Mouse (Mus musculus) stomach, embryonic 16.5 days (tissue): ENCODE data around the gene Zfp426. TPM values are rescaled to one million over a fixed set of nuclear protein-coding genes. Genes with fewer than 3 reads are reported as not detected.
A peak's percentile ranks its signal among the peaks of the same experiment; 100 is the strongest.

Experiments used
- ATAC-seq: fragments of 200-750 bp; cut with Nextera tagmentation; 2 replicates; pipeline ENCODE4 v1.8.0; 2017; ENCODE audit warnings: moderate number of reproducible peaks, moderate TSS enrichment; ENCODE audit not compliant: insufficient read depth, low FRiP score
- H3K27ac ChIP-seq: fragments of 300-500 bp; sonication (generic); 2 replicates; pipeline ENCODE4 v1.5.1; 2014; ENCODE audit warnings: low read length
- H3K27me3 ChIP-seq: fragments of 300-500 bp; sonication (generic); 2 replicates; pipeline ENCODE4 v1.6.1; 2014; ENCODE audit warnings: low read length, control low read depth, mixed read lengths; ENCODE audit not compliant: control insufficient read depth, insufficient read depth
- H3K36me3 ChIP-seq: fragments of 300-500 bp; sonication (generic); 2 replicates; pipeline ENCODE4 v1.6.1; 2014; ENCODE audit warnings: low read length; ENCODE audit not compliant: control insufficient read depth, insufficient read depth
- H3K4me1 ChIP-seq: fragments of 300-500 bp; sonication (generic); 2 replicates; pipeline ENCODE4 v1.6.1; 2014; ENCODE audit warnings: low read length, control low read depth, mixed read lengths; ENCODE audit not compliant: control insufficient read depth, insufficient read depth
- H3K4me2 ChIP-seq: fragments of 300-500 bp; sonication (generic); 2 replicates; pipeline ENCODE4 v1.6.1; 2014; ENCODE audit warnings: low read depth, low read length, mixed read lengths
- H3K4me3 ChIP-seq: fragments of 300-500 bp; sonication (generic); replicated peaks from 2 replicates; pipeline ENCODE4 v1.5.1; 2014; ENCODE audit warnings: mild to moderate bottlenecking, low read length
- H3K9ac ChIP-seq: fragments of 300-500 bp; sonication (generic); 2 replicates; pipeline ENCODE4 v1.6.1; 2014; ENCODE audit warnings: low read length
- H3K9me3 ChIP-seq: fragments of 300-500 bp; sonication (generic); replicated peaks from 2 replicates; pipeline ENCODE4 v1.6.1; 2016; ENCODE audit warnings: low read length, control low read depth; ENCODE audit not compliant: control insufficient read depth
- WGBS: fragments of 180-500 bp; shearing (Covaris S2); extraction: QIAGEN DNeasy Blood & Tissue Kit; methylation state at CpG from one replicate; pipeline ENCODE4 v1.1.7; 2014; 5-methylcytosine and 5-hydroxymethylcytosine counted together
- polyA plus RNA-seq: library from polyadenylated mRNA; unstranded; fragments of >200 nt; fragmentation: Nextera tagmentation; extraction: Ambion mirVana; gene quantifications from 2 replicates; pipeline ENCODE4 v1.2.1, GENCODE M21; 2015

The Zfp426 gene
- polyA plus RNA-seq, 1 experiment from 2014 or later: 18.8 TPM

DNA sequence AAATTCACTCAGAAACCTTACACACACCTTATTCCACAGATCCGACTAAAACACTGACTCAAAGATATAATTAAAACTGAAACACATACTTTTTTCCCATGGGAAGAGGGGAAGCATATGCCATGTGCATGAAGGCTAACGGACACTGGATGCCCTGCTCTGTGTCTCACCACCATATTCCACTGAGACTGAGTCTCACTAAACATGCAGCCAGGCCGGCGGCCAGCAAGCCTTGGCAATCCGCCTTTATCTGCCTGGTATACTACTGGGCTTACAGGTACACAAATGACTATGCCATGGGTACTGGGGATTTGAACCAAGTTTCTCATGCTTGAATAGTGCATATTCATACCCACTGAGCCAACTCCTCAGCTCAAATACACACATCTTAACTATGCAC is 13.2 kb downstream of the Zfp426 start:
- H3K9me3 ChIP-seq: no peaks in the 10 kb centered on the region
- no peak overlapping the region for H3K27ac ChIP-seq
- 0 out of 2 replicates have a peak, but pooled peaks cover 6% of the 10 kb centered on the region for H3K36me3 ChIP-seq

DNA sequence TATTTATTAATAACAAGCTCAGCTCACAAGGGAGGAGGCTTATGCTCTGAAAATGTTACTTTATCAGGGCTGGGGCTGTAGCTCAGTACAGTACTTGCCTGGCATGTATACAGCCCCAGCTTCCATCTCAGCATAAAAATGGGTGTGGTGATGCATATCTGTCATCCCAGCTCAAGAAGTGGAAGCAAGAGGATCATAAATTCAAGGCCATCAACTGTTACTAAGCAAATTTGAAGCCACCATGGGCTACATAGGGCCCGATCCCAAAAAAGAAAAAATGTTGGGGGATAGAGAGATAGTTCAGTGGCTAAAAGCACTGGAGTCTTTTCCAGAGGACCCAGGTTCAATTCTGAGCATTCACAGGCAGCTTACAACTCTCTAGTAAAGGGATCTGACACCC is 15.9 kb downstream of the Zfp426 start:
- H3K9me3 ChIP-seq: no peaks in the 10 kb centered on the region
- no peak overlapping the region for H3K4me2 ChIP-seq
- no peak overlapping the region for H3K27ac ChIP-seq
- no peaks in the 10 kb centered on the region for H3K27me3 ChIP-seq
- H3K36me3 ChIP-seq: peaks cover 21% of the 10 kb centered on the region
- no peak overlapping the region for H3K4me3 ChIP-seq
- H3K9ac ChIP-seq: no peak overlapping the region
- no peaks in the 10 kb centered on the region for H3K4me1 ChIP-seq
- 85% methylated on average over 1 of the region's 1 CpGs for WGBS
- no peak for ATAC-seq

More for the DNA sequence above, 13.2 kb downstream of the Zfp426 start:
- ATAC-seq: no peak
- H3K27me3 ChIP-seq: no peaks in the 10 kb centered on the region
- H3K4me1 ChIP-seq: no peaks in the 10 kb centered on the region
- WGBS: 90% methylated on average over 5 of the region's 5 CpGs
- no peak overlapping the region for H3K4me2 ChIP-seq
- H3K9ac ChIP-seq: no peak overlapping the region
- H3K4me3 ChIP-seq: no peak overlapping the region

DNA sequence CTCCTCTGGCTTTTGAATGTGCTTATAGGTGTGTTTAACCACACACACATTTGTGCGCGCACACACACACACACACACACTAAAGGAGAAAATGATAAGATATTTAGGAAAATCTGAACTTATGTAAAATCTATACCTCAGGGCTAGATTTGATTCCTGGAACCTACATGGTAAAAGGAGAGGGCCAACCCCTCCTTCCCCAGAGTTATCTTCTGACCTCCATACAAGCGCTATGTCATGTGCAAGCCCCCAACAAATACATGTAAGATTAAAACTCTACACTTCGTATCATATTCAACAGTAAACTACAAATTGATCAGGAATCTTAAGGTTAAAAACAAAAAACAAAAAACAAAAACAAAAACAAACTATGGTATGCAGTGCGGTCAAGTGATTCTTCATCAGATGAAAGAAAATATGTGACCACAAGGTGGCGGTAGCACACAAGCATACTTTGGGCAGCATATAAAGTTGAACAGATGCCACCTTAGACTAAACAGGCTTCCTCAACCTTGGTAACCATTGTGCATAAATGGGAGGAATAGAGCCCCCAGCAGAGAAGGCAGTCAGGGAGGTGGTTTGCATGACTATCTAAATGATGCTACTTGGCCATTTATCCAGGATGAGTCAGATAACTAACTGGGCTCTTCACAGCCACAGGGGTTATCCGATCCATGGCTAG is 25.6 kb downstream of the Zfp426 start:
- Histone ChIP-seq H3K4me1 (no peaks in the 10 kb centered on the region), H3K27me3 (no peaks in the 10 kb centered on the region), H3K36me3 (peaks cover 33% of the 10 kb centered on the region), H3K4me2 (no peak overlapping the region), H3K9me3 (peaks cover 16% of the 10 kb centered on the region), H3K4me3 (no peak overlapping the region), H3K9ac (no peak overlapping the region), H3K27ac (no peak overlapping the region)
- no peak for ATAC-seq
- 55% methylated on average over 7 of the region's 7 CpGs for WGBS

DNA sequence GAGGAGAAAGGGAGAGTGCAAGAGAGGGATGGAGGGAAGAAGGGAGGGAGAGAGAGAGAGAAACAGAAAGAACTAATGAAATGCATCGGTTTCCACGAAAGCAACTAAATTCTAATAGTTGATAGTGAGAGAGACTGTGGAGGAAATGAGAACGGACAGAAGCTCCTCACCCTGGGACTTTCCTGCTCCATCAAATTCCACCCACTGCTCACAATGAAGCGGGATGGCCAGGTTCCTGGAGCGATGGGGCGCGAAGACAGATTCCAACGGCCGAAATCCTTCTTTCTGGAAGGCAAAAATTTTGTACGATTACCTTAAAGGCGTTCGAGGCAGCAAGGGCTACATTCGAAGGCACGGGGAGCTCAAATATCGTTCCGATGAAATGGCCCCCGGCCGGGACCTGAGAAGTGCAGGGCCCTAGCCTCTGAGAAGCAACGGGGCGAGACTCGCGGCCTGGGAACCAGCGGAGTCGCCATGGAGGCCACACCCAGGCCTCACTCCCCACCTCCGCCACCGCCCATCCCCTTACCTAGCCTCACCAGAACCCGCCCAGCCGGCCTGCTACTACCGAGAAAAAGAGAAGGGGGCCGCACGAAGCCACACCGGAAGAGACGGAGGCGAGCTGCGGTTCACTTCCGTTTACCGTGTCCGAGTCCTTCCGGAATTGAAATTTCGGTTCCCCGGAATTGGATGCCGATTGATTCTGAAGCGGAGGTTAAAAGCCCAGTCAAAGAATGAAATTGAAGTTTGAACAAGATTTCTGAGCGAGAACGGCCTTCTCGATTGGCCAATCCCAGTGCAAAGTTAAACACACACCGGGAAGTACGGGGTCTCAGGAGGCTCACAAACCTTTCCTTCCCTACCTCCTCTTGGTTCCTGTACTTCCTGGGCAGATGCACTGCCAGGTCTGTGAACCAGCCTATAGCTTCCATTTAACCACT is 32.9 kb downstream of the Zfp426 start, which contains the start of gene Zfp26:
Gene Zfp26 (minus strand): TSS at position 786 of the 941 bp plus-strand sequence.
- under 1% methylated on average over 48 of the region's 48 CpGs for WGBS
- Histone ChIP-seq H3K9ac (peak within 1 kb of the TSS; percentile 90), H3K4me2 (peak within 1 kb of the TSS; percentile 89), H3K4me1 (peaks cover 9% of the 10 kb centered on the region), H3K4me3 (peak within 1 kb of the TSS; percentile 76), H3K9me3 (no peaks in the 10 kb centered on the region), H3K36me3 (0 out of 2 replicates have a peak, but pooled peaks cover 3% of the 10 kb centered on the region), H3K27me3 (no peaks in the 10 kb centered on the region), H3K27ac (peak within 1 kb of the TSS; percentile 93)
- peak; percentile 96 for ATAC-seq

DNA sequence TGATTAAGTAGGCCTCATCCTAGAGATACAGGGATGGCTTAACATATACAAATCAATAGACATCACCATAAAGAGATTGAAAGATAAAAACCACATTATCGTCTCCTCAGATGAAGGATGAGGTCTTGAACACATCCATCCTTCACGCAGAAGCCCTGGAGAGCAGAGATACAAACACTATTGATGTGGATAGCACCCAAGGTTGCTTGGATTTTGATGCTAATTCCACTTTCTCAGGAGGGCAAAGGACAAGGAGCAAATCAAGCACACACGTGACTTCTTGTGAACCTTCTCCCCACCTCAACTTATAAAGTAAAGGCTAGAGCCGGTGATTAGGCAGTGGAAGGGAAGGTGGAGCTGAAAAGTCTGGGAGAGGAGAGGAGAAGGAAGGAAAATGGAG is 38.9 kb downstream of the Zfp426 start:
- Histone ChIP-seq H3K4me1 (peaks cover 3% of the 10 kb centered on the region; the same call in 1 of the 2 replicates), H3K36me3 (0 out of 2 replicates have a peak, but pooled peaks cover 7% of the 10 kb centered on the region), H3K4me2 (no peak overlapping the region), H3K27ac (no peak overlapping the region), H3K27me3 (no peaks in the 10 kb centered on the region), H3K4me3 (no peak overlapping the region), H3K9ac (no peak overlapping the region), H3K9me3 (no peaks in the 10 kb centered on the region)
- ATAC-seq: no peak
- 85% methylated on average over 4 of the region's 4 CpGs for WGBS

DNA sequence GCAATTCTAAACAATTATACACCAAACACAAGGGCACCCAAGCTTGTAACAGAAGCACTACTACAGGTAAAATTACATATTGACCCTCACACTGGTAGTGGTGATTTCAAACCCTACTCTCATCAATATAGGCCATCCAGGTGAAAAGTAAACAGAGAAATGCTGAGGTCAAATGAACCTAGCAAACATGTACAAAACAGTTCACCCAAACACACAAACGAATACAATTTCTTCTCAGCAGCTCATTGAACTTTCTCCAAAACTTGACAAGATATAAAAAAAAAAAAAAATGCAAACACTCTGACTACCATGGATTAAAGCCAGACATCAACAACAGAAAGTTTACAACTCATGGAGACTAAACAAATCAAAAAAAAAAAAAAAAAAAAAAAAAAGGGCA is 41.1 kb downstream of the Zfp426 start:
- H3K4me1 ChIP-seq: no peaks in the 10 kb centered on the region
- H3K36me3 ChIP-seq: 0 out of 2 replicates have a peak, but pooled peaks cover 7% of the 10 kb centered on the region
- no peak overlapping the region for H3K27ac ChIP-seq
- H3K4me3 ChIP-seq: no peak overlapping the region
- no peak for ATAC-seq
- 95% methylated on average over 1 of the region's 1 CpGs for WGBS
- no peak overlapping the region for H3K4me2 ChIP-seq
- no peaks in the 10 kb centered on the region for H3K27me3 ChIP-seq
- H3K9me3 ChIP-seq: no peaks in the 10 kb centered on the region
- H3K9ac ChIP-seq: no peak overlapping the region

DNA sequence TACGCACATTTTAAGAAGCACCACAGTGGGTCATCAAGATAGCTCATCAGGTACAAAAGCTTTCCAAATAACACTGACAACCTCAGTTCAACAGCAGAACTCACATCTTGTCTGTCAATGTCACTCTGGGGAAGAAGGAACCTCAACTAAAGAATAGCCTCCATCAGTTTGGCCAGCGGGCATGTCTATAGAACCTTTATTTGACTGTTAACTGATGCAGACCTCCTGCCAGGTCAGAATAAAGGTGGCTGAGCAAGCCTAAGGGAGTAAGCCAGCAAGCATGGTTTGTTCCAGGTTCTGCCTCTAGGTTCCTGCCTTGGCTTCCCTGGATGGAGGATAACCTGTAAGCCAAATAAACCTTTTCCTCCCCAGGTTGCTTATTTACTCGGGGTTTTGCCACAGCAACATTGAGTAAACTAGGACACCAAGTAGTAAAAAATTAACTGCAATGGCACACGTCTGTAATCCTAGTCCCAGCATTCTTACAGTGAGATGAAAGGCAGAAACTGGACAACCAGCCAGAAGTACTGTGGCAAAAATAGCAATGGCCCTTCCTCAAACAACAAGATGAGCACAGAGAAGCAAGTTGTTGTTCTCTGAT is 49.3 kb downstream of the Zfp426 start:
- H3K4me2 ChIP-seq: no peak overlapping the region
- H3K27me3 ChIP-seq: no peaks in the 10 kb centered on the region
- no peaks in the 10 kb centered on the region for H3K4me1 ChIP-seq
- H3K4me3 ChIP-seq: no peak overlapping the region
- H3K9ac ChIP-seq: no peak overlapping the region
- H3K36me3 ChIP-seq: peaks cover 33% of the 10 kb centered on the region
- peaks cover 3% of the 10 kb centered on the region; the same call in 1 of the 2 replicates for H3K9me3 ChIP-seq
- no peak for ATAC-seq
- H3K27ac ChIP-seq: no peak overlapping the region
- 88% methylated on average over 4 of the region's 4 CpGs for WGBS

DNA sequence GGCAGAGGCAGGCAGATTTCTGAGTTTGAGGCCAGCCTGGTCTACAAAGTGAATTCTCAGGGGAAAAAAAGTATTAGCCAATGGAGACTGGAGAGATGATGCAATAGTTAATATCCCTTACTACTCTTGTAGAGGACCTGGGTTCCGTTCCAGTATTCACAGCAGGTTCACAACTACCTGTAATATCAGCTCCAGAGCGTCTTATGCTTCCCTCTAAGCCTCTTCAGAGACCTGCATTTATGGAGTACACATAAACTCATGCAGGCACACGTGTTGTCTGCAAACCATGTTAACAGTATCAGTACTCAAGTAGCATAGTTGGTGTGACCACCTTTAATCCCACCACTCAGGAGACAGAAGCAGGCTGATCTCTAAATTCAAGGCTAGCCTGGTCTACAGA is 62.5 kb downstream of the Zfp426 start:
- H3K9ac ChIP-seq: no peak overlapping the region
- H3K4me1 ChIP-seq: no peaks in the 10 kb centered on the region
- H3K36me3 ChIP-seq: no peaks in the 10 kb centered on the region
- no peak overlapping the region for H3K27ac ChIP-seq
- 86% methylated on average over 3 of the region's 3 CpGs for WGBS
- no peaks in the 10 kb centered on the region for H3K9me3 ChIP-seq
- no peak overlapping the region for H3K4me2 ChIP-seq
- no peaks in the 10 kb centered on the region for H3K27me3 ChIP-seq
- ATAC-seq: no peak
- no peak overlapping the region for H3K4me3 ChIP-seq
